Mouse (Mus musculus): ENCODE data around the gene Sppl2c.

GRCm38 (mm10) chr11:104233101-104233500 lies 47.0 kb downstream of the Sppl2c start:
- TF ChIP-seq CTCF (IDR thresholded peaks at IDR 0.05; ENCODE audit: low read depth) (no peak), EP300 (IDR thresholded peaks at IDR 0.05; ENCODE audit: low read depth) (no peak)

Data from liver, embryonic 14.5 days (tissue).